Mouse (Mus musculus) liver, embryonic 14.5 days (tissue): ENCODE measurements around the gene Gm49405.

ENCODE experiments used
- CTCF ChIP-seq: IDR thresholded peaks from 2 replicates; pipeline ENCODE4 v1.5.1; 2016; ENCODE audit warnings: antibody characterized with exemption, low read depth, control low read depth
- EP300 ChIP-seq: IDR thresholded peaks from 2 replicates; pipeline ENCODE4 v1.6.1; 2016; ENCODE audit warnings: antibody characterized with exemption, low read depth

- TF ChIP-seq CTCF, result no peak
- TF ChIP-seq EP300, result no peak
Measured at GRCm38 (mm10) chr19:3995505-3995904, 4.9 kb upstream of the Gm49405 start.
